Mouse (Mus musculus) ES-E14 (cell line): ENCODE data around the gene Lta.

ENCODE experiments used
- HCFC1 ChIP-seq: IDR thresholded peaks from 2 replicates; pipeline ENCODE4 v1.6.1; 2012; ENCODE audit warnings: low read length, inconsistent platforms, borderline replicate concordance; ENCODE audit not compliant: insufficient read depth
- ZC3H11A ChIP-seq: IDR thresholded peaks from 2 replicates; pipeline ENCODE4 v1.6.1; 2012; ENCODE audit warnings: low read depth, mild to moderate bottlenecking, inconsistent platforms, low read length, borderline replicate concordance
- ZNF384 ChIP-seq: IDR thresholded peaks from 2 replicates; pipeline ENCODE4 v1.6.1; 2012; ENCODE audit warnings: low read depth, low read length, inconsistent platforms

DNA sequence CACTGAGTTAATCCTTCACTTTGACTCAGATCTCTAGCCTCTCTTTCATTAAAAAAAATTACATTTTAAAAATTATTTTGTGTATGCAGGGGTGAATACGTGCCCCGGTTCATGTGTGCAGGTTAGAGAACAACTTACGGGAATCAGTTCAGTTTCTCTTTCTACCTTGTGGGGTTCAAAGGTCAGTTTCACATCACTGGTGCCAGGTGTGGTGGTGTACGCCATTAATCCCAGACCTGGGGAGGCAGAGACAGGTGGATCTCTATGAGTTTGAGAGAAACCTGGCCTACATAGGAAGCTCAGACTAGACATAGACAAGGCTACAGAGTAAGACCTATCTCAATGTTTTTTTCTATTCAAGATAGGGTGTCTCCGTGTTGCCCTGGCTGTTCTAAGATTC lies 7.9 kb upstream of the Lta start:
- TF ChIP-seq HCFC1 (no peak), ZNF384 (no peak), ZC3H11A (no peak)
